Mouse (Mus musculus): Measurements from ENCODE around the gene Tmco3. TPM values are rescaled to one million over a fixed set of nuclear protein-coding genes. Genes with fewer than 3 reads are reported as not detected.
"Not testable (repeated sequence)": the region's sequence is repeated elsewhere in the genome, so short reads cannot be mapped to it uniquely, and the experiment has no call there.

Tmco3 gene
- total RNA-seq, 4 experiments from 2014 or later = 12.0 to 21.5 (median 17.1) TPM

GRCm38 (mm10) chr8:13306309-13306909, 18.4 kb downstream of the Tmco3 start:
- DNase-seq (ENCODE audit: low spot score in 2 of 2) = no peak

DNA sequence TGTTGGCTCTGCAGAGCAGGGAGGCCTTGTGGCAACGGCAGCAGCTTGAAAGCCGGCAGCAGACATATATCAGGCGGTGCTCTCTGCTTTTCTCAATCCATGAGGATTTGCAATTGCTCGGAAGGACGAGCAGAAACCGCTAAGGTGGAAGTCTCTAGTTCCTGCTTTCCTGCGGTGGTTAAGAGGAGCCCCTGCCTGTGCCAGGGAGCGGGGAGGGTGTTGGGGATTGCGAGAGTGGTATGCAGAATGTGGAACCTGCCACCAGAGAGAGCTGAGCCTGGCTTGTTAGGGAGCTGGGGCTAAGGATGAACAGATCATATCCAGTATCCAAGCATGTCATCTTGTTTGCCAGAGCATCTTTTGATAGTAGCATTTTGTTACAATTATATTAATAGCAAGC, 18.9 kb downstream of the Tmco3 start:
- DNase-seq (ENCODE audit: low spot score in 2 of 2) = no peak

DNA sequence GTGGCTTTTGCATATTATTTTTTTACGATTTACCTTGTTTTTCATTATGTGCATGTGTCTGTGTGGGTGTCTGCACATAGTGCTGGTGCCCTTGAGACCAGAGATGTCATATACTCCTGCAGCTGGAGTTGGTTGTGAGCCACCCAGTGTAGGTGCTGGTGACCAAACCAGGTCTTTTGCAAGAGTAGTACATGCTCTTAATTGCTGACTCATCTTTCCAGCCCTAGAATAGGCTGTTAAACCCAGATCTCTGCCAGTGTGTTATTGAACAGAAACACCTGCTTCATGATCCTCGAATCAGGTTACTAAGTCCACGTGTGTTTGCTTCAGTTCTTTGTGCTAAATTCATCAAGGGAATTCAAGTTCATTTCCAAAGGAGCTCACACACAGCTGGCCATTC, 26.9 kb downstream of the Tmco3 start:
- DNase-seq (ENCODE audit: low spot score in 2 of 2) = no peak

DNA sequence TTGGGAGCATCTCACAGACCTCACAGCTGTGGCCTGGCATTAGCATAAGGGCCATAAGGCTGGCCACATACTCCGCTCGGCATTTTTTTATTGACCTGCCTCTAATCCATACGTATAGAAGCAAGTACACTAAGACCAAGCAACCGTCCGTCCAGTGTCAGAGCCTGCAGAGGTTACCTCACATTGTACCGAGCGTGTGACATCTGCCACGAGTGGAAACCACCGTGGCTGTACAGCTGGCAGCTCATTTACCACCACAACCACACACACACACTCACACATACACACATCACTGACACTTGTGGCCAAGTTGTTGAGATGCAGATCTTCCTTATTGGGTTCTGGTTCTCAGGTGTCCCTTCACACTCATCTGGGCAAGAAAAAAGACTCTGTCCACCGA, 28.7 kb downstream of the Tmco3 start:
- DNase-seq (ENCODE audit: low spot score in 2 of 2) = no peak

DNA sequence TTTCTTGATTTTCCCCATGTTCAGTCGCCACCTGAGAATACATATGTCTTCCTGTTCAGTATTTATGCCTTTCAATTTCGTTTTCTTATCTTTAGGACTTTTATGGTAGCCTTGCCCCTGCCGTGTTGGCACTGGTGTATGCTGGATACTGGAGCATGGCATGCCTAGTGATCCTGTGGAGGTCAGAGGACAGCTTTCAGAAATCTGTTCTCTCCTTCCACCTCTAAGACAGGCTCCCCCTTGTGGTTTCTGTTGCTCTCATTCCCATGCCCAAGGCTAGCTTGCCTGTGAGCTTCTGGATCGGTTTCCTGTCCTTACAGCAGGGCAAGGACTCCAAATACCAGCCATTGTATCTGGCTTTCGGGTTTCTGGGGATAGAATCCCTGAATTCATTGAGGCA, 38.6 kb downstream of the Tmco3 start:
- DNase-seq (ENCODE audit: low spot score in 2 of 2) = no peak

GRCm38 (mm10) chr8:13334671-13335070, 46.7 kb downstream of the Tmco3 start:
- DNase-seq (ENCODE audit: low spot score in 2 of 2) = no peak

DNA sequence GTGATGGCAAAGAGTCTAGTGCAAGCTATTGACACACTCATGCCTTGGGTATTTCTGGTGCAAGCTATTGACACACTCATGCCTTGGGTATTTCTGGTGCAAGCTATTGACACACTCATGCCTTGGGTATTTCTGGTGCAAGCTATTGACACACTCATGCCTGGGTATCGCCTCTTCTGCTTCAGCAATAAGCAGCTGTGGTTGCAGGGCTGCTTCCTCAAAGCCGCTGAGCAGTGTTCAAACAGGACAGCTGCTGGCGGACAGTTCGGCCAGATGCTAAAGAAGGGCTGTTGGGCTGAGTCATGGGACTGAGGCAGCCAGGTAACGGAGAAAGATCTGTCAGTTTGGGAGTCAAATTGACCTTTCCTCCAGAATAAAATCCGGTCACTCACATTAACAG, 49.3 kb downstream of the Tmco3 start:
- DNase-seq (ENCODE audit: low spot score in 2 of 2) = not testable (repeated sequence)

- no peak for DNase-seq (ENCODE audit: low spot score in 2 of 2)
Observed at GRCm38 (mm10) chr8:13337678-13338077, 49.7 kb downstream of the Tmco3 start.

DNA sequence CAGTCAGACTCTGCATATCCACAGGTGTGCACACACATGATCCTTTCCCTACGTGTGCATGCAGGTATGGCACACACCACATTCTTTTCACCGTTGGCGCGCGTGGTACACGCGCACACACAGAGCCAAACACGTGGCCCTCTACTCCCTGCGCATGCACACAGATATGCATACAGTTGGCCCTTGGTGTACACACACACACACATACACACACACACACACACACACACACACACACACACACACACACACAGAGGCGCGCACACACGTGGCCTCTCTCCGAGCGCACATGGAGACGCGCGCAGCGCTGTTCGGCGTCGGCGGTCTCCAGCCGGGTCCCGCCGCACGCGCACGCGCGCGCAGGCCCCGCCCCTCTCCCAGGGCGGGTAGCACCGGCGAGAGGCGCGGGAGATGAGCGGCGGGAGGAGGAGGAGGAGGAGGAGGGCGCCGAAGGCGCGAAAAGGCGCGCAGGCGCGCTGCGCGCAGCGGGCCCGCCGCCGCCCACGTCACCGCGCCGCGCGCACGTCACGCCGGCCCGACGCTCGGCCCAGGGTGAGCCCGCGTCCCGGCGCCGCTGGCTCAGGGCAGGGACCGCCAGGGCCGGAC, 50.4 kb downstream of the Tmco3 start, which contains the start of gene Tfdp1:
TSS of gene Tfdp1 (plus strand) at position 497 of the 606 bp plus-strand sequence.
- peak; percentile 54 to 72 for DNase-seq (ENCODE audit: low spot score in 2 of 2)

DNA sequence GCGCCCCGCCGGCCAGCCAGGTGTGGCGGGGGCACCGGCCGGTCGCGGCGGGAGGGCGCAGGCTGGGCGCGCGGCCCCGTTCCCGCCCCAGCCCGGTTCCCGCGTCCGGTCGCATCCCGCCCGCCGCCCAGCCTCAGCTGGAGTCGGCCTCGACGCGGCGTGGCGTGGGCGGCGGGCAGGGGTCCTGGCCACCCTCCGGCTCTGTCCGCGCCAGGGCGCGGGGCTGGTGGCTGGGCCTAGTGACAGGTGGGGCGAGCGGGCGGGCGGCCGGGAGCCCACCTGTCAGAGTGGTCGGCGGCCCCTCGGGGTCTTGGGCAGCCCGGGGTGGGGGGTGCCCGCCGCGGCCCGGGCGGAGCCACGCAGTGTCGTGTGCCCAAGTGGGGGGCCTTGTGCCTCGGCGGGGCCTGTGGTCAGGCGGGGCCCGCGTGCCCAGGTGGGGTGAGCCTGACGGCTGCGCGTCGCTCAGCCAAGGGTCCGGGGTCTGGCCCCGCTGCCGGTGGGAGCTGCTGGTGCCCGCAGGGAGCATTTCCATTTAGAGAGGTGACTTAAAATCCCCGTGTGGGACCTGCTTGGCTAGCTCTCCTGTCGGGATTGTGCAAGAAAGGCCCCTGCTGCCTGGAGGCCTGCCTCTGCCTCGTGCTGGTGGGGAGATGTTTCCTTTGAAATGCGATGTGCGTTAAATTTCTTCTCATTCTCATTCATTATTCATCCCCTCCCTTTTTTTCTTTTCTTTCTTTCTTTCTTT, 51.1 kb downstream of the Tmco3 start:
- DNase-seq (ENCODE audit: low spot score in 2 of 2) = no peak

DNA sequence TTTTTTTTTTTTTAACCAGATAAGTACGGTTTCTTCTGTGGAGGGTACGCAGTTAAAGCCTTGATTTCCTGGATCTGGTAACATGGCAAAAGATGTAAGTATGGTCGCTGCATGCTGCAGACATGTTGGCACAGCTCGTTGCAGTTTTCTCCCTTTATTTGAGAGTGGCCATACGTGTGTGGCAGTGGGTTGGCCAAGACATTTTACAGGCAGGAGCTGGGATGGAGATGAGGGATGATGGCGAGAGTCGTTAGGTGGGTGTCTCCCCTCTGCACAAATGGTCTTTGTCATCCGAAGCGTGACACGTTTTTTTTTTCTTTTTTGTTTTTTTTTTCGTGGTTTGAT, 51.6 kb downstream of the Tmco3 start:
- no peak for DNase-seq (ENCODE audit: low spot score in 2 of 2)

DNA sequence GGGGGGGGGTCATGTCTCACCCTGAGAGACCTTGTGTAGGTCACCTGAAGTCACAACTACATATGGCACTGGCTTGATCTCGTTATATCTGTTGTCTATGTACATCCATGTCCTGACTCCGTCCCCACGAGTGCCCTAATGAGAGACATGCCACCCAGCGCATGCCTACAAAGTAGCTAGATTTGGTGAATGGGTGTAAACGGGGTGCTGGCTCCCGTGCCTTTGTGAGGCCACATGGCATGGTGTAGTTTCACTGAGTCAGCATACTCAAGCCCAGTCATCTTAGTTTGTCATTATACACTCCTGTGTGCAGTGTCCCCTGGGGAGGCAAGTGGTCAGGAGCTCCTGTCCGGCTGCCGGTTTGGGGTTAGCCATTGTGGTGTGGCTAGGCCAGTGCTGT, 52.7 kb downstream of the Tmco3 start:
- no peak for DNase-seq (ENCODE audit: low spot score in 2 of 2)

DNA sequence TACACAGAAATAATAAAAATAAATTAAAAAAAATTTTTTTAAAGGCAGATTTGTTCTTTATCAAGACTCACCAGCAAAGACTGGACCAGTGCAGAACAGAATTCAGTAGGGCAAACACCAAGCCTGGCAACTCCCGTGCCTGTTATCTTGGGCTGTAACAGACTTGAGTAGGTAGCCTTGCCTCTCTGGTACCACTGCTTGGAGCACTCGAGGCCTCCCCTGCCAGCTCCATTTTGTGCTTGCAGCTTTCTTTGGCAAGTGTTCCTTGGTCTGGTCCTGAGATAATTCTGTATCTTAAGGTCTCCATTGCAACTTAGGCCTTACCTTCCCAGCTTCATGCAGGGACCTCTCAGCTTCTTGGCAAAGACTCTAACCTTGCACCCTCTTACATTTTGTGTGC, 54.4 kb downstream of the Tmco3 start:
- DNase-seq (ENCODE audit: low spot score in 2 of 2) = no peak

DNA sequence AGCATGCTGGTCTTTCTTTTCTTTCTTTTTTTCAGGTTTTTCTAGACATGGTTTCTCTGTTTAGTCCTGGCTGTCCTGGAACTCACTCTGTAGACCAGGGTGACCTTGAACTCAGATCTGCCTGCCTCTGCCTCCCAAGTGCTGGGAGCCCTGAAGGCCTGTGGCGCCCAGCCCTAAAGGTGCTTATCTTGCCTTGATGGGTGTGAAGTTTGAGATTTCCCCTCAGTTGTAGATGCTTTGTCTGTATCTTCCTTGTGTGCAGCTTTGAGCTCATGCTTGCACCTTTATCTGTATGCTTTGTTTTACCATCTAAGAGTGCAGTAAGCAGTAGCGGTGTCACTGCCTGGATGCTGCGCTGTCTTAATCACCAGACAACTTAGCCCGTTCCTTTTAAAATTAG, 55.1 kb downstream of the Tmco3 start:
- DNase-seq (ENCODE audit: low spot score in 2 of 2) = no peak

GRCm38 (mm10) chr8:13350052-13350451, 62.1 kb downstream of the Tmco3 start:
- DNase-seq (ENCODE audit: low spot score in 2 of 2) = no peak

GRCm38 (mm10) chr8:13351593-13351992, 63.6 kb downstream of the Tmco3 start:
- no peak for DNase-seq (ENCODE audit: low spot score in 2 of 2)

- no peak for DNase-seq (ENCODE audit: low spot score in 2 of 2)
Observed at GRCm38 (mm10) chr8:13352601-13353000, 64.6 kb downstream of the Tmco3 start.

DNA sequence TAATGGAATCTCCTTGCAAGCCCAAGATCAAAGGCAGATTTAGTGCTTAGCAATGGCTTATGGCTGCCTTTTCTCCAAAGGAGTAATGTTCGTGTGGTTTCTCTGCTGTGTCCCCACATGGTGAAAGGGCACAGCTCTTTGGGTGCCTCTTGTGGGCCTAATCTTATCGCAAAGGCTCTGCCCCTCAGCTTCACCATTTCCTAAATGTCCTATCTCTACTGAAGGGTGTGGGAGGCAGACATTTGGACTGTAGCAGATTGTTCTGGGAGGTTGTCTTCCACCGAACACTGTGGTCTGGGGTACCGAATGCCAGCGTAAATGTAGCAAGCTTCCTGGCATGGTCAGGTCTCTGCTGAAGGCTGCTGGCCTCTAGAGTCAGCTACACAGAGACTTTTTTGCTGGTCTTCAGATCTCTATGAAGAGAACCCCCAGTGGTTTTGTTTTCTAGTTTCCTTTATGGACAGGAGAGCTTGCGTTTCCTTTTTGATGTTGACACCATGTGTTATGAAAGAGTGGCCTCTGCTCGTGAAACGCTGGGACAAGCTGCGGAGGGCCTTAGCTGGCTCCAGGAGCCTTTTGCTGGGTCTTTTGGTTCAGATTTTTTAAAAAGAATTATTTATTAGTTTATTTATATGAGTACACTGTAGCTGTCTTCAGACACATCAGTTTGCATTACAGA, 65.3 kb downstream of the Tmco3 start:
- no peak for DNase-seq (ENCODE audit: low spot score in 2 of 2)

- DNase-seq (ENCODE audit: low spot score in 2 of 2) = no peak
Observed at GRCm38 (mm10) chr8:13353883-13354282, 65.9 kb downstream of the Tmco3 start.

GRCm38 (mm10) chr8:13356221-13356620, 68.2 kb downstream of the Tmco3 start:
- no peak for DNase-seq (ENCODE audit: low spot score in 2 of 2)

GRCm38 (mm10) chr8:13356681-13357080, 68.7 kb downstream of the Tmco3 start:
- DNase-seq (ENCODE audit: low spot score in 2 of 2) = peak; percentile 48 to 63

GRCm38 (mm10) chr8:13360213-13360612, 72.2 kb downstream of the Tmco3 start:
- DNase-seq (ENCODE audit: low spot score in 2 of 2) = no peak

Data from gastrocnemius, adult 8-10 months (tissue).